Mouse (Mus musculus) adrenal gland, postnatal 14 days (tissue): ENCODE results near the gene Nt5dc1. TPM values are rescaled to one million over a fixed set of nuclear protein-coding genes. Genes with fewer than 3 reads are reported as not detected.
"Not testable (repeated sequence)": the region's sequence is repeated elsewhere in the genome, so short reads cannot be mapped to it uniquely, and the experiment has no call there.

Source experiments
- DNase-seq: peaks from one replicate; pipeline ENCODE4 v3.0.0; 2021; ENCODE audit warnings: mixed read lengths
- total RNA-seq: library from RNA; stranded (reverse); gene quantifications from 2 replicates; pipeline ENCODE4 v1.2.3, GENCODE M21; 2021

Nt5dc1 gene
- total RNA-seq, 1 experiment from 2014 or later: 20.2 TPM

DNA sequence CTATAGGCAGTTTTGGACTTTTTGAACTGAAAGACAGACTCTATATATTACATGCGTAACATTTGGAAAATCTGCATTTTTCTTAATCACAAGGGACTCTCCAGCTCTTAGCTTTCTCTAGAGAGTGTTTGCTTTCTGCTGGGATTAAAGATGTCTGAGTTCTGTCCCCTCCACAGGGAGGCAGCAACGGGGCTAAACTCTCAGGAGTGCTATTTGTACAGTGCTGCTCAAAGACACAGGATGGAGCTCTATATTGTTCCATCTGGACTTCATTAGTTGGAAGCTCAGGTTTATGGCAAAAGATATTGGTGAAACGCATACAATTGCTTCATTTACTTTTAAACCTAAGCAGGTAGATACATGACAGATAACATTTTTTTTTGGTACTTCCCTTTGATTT lies 105.8 kb downstream of the Nt5dc1 start:
- no peak for DNase-seq

DNA sequence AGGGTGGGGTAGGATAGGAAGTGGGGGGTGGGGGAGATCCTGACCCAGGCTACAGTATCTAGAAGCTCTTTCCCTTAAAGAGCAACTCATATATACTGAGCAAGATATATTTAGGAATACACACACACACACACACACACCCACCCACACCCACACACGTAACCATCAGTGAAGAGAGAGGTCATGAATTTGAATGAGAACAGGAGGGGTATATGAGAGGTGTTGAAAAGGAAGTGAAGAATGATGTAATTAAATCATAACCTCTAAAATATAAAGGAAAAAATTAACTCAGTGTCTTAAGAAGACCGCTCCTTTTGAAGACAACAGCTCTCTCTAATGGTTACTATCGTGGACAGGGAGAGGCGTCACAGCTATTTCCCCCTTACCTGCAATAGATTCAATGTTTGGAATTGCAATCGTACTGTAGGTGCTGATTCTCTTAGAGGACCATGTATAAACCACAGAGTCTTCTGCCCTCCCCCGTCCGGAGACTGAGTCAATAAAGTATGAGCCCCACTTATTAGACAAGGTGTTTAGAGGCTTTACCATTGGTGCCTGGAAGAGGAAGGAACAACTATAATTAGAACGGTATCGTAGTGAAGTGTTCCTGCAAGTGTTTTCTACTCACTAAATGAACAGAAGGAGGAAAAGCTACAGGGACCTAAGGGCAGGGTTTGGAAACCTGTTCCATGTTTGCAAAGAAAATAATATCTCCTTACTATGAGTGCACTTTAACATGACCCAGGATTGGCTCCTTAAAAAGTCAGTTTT lies 108.3 kb downstream of the Nt5dc1 start:
- DNase-seq: no peak

DNA sequence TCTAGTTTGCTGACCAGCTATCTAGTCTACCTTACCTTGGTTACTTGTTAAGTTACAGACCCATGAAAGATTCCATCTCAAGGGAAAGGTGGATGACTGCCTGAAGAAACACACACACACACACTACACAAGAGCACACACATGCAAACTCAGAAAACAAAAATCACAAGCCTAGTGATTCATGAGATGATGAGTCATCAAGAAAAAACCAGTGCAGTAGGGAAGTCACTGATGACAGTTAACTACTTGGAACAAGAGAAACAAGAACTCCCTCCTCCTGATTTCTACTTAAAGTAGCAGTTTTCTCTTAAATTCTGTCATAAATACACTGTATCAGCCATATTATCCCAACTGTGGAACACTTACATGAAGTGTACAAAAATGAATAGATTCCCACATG lies 111.3 kb downstream of the Nt5dc1 start:
- DNase-seq: no peak

DNA sequence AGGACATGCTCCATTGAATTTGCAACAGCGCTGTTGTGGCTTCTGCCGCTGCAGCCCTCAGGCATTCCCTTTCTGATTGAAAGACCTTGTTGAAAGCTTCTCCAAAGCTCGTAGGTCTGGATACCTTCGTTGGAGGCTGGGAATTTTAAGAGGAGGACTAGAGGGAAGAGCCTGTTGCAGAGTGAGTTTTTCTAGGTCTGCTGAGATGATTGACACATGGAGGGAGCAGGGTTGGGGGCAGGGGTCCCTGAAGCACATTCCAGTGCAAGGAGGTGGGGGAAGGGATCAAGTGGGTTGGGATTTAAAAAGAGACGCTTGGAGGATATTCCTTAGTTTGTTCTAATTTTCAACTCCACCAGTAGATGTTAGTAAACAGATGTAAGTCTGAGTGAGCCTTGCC lies 118.0 kb downstream of the Nt5dc1 start:
- no peak for DNase-seq

DNA sequence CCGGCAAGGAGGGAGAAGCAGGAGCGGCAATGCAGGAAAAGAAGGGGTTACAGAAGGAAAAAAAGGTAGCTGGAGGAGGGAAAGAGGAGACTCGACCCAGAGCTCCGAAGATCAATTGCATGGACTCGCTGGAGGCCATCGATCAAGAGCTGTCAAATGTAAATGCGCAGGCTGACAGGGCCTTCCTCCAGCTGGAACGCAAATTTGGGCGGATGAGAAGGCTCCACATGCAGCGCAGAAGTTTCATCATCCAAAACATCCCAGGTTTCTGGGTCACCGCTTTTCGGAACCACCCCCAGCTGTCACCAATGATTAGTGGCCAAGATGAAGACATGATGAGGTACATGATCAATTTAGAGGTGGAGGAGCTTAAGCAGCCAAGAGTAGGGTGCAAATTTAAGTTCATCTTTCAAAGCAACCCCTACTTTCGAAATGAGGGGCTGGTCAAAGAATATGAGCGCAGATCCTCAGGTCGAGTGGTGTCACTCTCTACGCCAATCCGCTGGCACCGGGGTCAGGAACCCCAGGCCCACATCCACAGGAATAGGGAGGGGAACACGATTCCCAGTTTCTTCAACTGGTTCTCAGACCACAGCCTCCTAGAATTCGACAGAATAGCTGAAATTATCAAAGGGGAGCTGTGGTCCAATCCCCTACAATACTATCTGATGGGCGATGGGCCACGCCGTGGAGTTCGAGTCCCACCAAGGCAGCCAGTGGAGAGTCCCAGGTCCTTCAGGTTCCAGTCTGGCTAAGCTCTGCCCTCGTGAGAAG lies 120.2 kb downstream of the Nt5dc1 start:
- DNase-seq: no peak

GRCm38 (mm10) chr10:34297299-34297979 lies 120.9 kb downstream of the Nt5dc1 start, which contains the start of gene Tspyl4:
Gene Tspyl4, plus strand, starts transcription at chr10:34297442.
- peak; percentile 95 for DNase-seq

DNA sequence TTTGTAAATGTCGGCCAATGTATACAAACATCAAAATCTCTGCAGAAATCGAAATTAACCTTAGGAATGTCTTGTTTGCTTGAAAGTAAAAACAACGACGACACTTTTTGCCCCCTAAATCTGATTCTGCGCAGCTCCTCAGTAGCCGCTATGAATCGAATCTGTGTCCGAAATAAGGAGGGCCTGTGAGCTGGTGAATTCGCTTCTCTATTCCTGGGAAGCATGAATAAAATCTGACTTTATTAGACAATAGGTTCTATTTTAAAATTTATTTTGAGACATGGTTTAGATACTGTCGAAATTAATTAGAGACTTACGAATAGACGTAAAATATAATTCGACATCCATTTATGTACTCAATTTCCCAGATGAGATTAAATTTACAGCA lies 121.4 kb downstream of the Nt5dc1 start:
- no peak for DNase-seq

DNA sequence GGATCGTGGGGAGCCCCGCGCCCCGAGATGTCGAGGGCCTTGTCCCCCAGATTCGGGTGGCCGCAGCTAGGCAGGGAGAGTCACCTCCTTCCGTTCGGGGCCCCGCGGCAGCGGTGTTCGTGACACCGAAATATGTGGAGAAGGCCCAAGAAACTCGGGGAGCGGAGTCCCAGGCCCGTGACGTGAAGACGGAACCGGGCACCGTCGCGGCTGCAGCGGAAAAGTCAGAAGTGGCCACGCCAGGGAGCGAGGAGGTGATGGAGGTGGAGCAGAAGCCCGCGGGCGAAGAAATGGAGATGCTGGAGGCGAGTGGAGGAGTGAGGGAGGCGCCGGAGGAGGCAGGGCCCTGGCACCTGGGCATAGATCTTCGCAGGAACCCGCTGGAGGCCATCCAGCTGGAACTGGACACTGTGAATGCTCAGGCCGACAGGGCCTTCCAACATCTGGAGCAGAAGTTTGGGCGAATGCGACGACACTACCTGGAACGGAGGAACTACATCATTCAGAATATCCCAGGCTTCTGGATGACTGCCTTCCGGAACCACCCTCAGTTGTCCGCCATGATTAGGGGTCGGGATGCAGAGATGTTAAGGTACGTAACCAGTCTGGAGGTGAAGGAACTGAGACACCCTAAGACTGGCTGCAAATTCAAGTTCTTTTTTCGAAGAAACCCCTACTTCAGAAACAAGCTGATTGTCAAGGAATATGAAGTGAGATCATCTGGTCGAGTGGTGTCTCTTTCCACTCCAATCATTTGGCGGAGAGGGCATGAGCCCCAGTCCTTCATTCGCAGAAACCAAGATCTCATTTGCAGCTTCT lies 135.7 kb downstream of the Nt5dc1 start:
- DNase-seq: peak; percentile 70

GRCm38 (mm10) chr10:34281962-34282388 lies 136.4 kb downstream of the Nt5dc1 start, which contains the start of gene Tspyl1:
Gene Tspyl1, plus strand, starts transcription at chr10:34282190.
- DNase-seq: peak; percentile 98

GRCm38 (mm10) chr10:34281211-34281961 lies 137.0 kb downstream of the Nt5dc1 start:
- no peak for DNase-seq

DNA sequence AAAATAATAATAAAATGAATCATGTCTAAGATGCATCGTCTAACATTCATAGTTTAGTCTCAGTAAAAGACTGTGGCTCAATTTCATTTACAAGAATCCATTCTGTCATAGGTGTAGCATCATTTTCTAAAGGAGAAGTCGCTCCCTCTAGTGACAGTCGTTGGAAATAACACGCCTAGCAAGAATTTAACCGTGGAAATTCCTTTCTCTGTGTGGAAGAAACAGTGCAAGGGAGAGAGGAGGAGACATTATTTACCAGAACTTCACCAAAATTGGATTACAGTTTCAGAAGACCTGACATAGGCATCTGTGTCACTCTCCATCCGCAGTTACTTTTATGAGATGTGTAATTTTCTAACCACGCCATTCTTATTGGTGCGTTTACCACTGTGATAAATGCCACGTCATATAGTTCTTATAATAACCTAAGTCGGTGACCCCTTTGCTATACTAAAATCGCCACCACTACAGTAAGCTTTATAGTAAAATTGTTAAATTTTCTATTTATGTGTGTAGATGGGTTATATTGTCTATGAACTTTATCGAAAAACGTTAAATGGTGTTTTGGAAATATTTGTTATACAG lies 137.7 kb downstream of the Nt5dc1 start:
- peak; percentile 52 for DNase-seq

- peak; percentile 35 for DNase-seq
Observed at GRCm38 (mm10) chr10:34271681-34272080, 146.7 kb downstream of the Nt5dc1 start.

DNA sequence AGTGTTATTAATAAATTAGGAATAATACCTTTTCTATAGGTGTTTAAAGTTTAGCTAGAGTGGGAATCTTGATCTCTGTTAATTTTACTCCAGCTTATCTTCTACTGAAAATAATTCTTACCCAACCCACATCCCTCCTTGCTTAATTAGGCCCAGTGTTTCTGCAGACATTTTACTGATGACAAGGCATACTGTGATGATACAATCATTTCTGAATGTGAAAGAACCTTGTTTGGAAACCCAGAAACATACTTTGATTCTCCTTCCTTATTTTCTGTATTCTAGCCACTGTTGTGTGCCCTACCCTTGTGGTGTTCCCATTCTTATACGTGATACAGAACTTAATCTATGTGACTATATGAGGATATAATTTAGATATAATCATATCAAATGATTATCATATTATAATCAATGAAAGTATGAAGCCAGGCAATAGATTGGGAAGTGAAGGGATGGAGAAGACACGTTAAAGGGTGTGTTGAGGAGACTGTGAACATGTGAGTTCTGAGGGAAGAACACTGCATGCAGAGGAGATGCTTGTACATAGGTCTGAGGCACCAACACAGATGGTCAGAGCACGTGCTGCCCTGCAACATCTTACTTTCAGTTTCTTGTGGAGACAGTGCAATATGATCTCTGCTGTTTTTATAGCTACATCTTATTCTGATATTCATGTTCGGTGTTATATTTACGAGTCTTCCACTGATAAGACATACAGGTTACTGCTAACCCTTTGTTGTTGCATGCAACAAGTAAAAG lies 150.9 kb downstream of the Nt5dc1 start:
- DNase-seq: no peak

- no peak for DNase-seq
Observed at GRCm38 (mm10) chr10:34265106-34265505, 153.2 kb downstream of the Nt5dc1 start.

DNA sequence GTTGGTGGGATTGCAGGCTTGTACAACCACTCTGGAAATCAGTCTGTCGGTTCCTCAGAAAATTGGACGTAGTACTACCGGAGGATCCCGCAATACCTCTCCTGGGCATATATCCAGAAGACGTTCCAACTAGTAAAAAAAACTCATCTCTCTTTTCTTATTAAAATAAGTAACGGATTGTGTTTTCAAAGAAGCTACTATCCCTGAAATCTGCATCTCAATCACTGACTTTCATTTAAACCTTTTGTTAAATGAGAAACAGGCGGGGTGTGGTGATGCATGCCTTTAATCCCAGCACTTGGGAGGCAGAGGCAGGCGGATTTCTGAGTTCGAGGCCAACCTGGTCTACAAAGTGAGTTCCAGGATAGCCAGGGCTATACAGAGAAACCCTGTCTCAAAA lies 165.5 kb downstream of the Nt5dc1 start:
- not testable (repeated sequence) for DNase-seq

DNA sequence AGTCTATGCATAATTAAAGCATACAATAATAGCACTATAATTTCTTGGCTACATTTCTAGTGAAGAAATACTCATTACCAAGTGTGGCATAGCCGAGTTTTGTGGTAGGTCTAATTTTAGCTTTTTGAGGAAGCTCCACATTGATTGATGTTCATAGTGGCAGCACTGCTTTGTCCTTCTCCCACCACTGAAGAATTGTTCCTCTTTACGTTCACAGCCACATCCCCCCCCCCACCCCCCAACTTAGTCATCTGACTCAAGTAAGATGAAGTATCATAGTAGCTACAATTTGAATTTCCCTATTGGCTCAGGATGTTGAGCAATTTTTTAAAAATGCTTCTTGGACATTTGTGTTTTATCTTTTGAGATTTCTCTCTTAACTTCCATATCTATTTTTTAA lies 168.8 kb downstream of the Nt5dc1 start:
- no peak for DNase-seq

DNA sequence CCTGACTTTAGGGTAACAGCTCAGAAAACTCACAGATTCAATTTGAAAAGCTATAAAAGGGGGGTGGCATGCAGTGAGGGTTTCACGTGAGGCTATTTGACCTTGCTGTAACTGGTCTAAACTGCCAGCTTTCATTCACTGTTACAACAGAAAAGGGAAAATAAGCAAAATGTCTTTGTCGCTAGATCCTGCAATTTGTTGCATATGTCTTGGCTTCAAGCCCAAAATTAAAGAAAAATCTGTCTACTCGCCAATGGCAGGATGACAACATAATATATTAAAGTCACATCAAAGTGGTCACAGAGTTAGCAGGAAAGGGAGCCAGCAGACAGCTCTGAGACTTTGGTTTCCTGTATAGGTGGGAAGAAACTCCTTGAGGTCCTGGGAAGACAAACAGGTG lies 170.6 kb downstream of the Nt5dc1 start:
- DNase-seq: no peak

- peak; percentile 32 for DNase-seq
Observed at GRCm38 (mm10) chr10:34246106-34246505, 172.2 kb downstream of the Nt5dc1 start.

GRCm38 (mm10) chr10:34244745-34245144 lies 173.6 kb downstream of the Nt5dc1 start:
- DNase-seq: no peak

- DNase-seq: no peak
Observed at GRCm38 (mm10) chr10:34238536-34238935, 179.8 kb downstream of the Nt5dc1 start.
